Mouse (Mus musculus) liver, adult (tissue): ENCODE data around the gene Chchd3.

Source experiments
- GATA4 ChIP-seq: IDR thresholded peaks from 2 replicates; pipeline ENCODE4 v1.6.1; 2014; ENCODE audit warnings: mild to moderate bottlenecking, low read length; ENCODE audit not compliant: insufficient replicate concordance

Chchd3 gene

DNA sequence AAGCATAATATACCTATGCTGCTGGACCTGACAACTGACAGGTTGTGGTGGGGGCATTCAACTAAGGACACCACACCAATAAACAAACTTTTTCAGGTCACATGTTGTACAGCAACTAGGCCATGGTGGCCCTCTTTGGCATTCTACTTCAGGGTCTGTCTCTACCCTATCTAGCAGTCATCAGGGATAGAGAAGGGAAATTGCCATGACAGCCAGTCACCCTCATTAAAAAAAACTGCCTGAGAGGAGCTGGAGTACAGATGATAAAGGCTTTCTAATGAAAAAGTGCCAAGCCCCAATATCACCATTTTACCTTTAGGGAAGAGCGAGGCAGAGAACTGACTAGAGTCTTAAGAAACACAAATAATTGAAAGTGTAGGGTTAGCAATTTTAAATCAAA is 27.5 kb downstream of the Chchd3 start:
- no peak for TF ChIP-seq GATA4

DNA sequence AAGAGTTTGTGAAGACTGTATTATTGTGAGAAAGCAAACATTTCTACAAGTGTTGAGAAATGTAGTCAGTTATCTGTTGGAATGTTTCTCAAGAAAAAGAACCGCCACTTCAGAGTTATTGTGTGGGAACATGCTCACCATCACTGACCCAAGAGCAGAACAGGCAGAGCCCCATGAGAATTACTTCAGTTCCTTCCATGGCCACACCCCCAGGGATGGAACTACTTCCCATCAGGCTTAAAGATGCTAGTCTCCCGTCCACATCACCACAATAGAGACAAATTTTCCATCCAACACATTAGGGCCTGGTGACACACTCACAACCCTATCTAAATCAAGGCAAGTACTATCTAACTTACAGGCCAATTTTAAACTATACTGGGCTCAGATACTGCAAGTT is 28.4 kb downstream of the Chchd3 start:
- TF ChIP-seq GATA4 = no peak

GRCm38 (mm10) chr6:33028296-33028695 is 31.8 kb downstream of the Chchd3 start:
- TF ChIP-seq GATA4 = no peak

- TF ChIP-seq GATA4 = no peak
These were observed 35.0 kb downstream of the Chchd3 start for GRCm38 (mm10) chr6:33025041-33025440.

- TF ChIP-seq GATA4 = no peak
These were observed 55.5 kb downstream of the Chchd3 start for GRCm38 (mm10) chr6:33004607-33005006.

- no peak for TF ChIP-seq GATA4
These were observed 57.1 kb downstream of the Chchd3 start for GRCm38 (mm10) chr6:33002988-33003387.

- TF ChIP-seq GATA4 = no peak
These were observed 58.8 kb downstream of the Chchd3 start for GRCm38 (mm10) chr6:33001271-33001670.

DNA sequence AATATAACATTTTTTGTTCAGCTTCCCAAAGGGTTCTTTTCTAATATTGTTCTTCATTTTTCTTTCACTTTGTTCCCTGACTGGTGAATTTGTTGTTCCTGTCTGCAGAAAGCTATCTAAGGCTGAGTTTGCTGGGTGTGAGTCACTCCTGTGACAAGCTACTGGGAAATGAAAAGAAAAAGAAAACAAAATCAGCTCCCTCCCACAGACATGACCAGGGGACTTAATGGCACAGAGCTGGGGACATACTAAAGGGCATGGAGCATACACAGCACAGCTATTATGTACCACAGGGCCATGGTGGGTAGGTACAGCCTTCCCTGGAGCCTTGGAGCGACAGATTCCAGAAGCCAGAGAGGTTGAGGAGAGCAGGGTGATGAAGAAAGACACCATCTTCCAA is 63.5 kb downstream of the Chchd3 start:
- TF ChIP-seq GATA4 = no peak

DNA sequence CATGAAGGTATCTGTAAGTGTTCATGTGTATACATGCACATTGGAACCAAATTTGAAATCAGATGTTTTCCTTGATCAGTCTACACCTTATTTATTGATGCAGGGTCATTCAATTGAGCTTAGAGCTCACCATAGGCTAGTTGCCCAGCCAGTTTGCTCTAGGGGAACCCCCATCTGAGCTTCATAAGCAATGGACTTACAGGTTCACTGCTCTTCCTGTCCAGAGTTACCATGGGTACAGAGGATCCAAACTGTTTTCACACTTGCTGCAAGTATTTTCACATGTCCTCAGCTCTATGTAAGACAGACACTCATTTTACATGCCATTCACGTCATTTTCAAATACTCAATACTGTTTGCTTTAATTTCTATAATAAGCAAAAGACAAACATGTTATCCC is 66.2 kb downstream of the Chchd3 start:
- no peak for TF ChIP-seq GATA4

- TF ChIP-seq GATA4 = no peak
These were observed 69.9 kb downstream of the Chchd3 start for GRCm38 (mm10) chr6:32990061-32990633.

DNA sequence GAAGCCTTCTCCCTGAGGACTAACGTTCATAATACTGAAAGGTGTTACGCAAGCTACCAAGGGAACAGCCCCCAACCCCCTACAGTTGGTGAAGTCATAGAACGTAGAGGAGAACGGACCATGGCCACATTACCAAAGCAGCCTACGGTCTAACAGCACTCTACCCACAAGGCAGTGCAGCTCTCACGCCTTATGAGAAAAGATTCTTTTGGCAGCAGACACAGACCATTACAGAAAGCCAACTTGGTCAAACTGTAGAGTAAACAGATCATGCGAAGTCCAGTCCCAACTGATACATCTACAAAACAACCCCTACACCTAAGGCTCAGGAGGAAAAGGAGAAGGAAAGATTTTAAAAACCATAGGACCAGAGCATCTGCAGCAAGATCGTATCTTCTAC is 71.5 kb downstream of the Chchd3 start:
- TF ChIP-seq GATA4 = no peak

- no peak for TF ChIP-seq GATA4
These were observed 76.2 kb downstream of the Chchd3 start for GRCm38 (mm10) chr6:32983876-32984275.

GRCm38 (mm10) chr6:32981253-32981652 is 78.8 kb downstream of the Chchd3 start:
- no peak for TF ChIP-seq GATA4

DNA sequence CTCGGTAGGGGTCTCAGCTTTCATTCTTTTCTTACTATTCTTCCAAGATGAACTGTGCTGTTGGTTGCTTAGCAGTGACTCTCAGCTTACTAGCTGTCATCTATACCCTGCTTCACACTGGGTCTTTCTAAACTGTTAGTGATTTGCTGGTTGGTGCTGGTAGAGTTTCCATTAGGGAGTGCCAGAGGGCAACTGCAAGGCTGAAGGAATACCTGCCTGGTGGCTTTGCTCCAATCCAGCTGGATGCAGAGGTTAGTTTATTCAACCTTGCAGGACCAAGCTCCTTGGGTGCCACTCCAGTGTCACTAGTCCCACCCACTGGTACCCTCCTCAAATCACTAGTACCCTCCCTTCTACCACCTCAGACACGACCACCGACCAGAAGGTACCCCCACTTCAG is 81.2 kb downstream of the Chchd3 start:
- TF ChIP-seq GATA4 = no peak

DNA sequence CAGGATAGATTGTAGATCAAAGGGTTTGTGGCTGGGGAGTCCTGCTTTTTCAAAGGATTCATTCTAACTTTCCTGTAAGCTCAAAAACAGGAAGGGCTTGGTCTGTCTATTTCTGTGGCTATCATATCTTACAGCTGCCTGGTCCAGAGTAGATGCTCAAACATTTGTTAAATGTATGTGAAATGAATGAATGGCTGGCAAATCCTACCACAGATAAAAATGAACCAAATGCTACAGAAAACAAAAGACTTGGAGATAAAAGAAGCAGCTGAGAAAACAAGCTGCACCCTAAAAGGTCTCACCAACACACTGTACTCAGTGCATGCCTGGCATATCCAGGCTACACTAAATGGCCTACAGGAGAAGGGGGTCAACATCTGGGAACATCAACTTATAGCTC is 88.1 kb downstream of the Chchd3 start:
- no peak for TF ChIP-seq GATA4

DNA sequence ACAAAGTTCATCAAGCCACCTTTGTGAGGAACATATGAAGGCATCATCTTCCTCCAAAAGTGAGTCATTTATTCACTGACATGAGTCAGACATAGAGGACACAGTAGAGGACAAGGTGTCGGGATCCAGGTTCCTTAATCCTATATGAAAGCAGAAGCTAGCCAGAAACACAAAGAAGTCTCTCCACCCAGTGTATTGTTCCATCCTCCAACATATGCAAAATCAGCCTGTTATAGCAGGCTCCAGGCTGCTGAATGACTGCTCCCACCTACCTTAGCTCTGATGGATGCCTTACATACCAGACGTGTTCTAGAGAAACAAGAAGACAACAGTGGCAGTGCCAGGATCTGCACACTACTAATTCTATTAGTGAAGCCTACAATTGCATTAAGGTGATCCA is 91.1 kb downstream of the Chchd3 start:
- no peak for TF ChIP-seq GATA4

DNA sequence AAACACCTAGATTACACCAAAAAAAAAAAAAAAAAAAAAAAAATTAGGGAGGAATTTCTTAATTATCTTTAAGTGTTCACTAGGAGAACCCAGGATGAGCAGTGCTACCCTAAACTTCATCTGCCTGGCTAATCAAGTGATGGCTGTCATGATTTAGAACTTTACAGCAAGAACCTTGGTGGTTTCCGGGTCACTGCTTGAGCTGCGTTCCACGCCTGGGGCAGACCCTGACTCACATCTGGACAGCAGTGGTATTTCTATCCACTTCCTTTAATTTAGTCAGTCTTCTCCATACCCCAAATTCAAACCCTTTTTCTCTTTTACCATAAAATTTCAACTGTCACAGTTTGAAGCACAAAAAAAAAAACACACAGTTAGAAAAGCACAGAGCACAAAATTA is 98.0 kb downstream of the Chchd3 start:
- TF ChIP-seq GATA4 = no peak

DNA sequence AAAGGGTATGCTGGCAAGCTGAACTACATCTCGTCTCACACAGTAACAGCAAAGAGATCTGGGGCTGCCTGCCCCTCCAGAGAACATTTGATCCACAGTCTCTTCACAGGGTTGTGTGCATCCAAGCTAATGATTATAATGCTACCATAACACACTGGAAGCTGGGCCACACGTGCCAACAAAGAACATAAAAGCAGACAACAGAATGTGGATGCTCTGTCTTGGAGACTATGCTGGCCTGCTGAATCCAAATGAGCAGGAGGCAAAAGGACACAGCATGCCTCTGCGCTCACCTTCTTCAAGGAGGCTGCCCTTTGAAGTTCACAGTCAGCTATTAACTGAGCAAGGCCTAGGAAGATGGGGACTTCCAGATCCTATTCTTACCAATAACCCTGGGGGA is 98.6 kb downstream of the Chchd3 start:
- TF ChIP-seq GATA4 = no peak
